Mouse (Mus musculus) lung, postnatal 0 days (tissue): ENCODE measurements around the gene Vangl2.

ENCODE experiments used
- CTCF ChIP-seq: IDR thresholded peaks from 2 replicates; pipeline ENCODE4 v1.5.1; 2016; ENCODE audit warnings: antibody characterized with exemption, mild to moderate bottlenecking
- EP300 ChIP-seq: IDR thresholded peaks from 2 replicates; pipeline ENCODE4 v1.6.1; 2016; ENCODE audit warnings: antibody characterized with exemption, mild to moderate bottlenecking, control low read depth

DNA sequence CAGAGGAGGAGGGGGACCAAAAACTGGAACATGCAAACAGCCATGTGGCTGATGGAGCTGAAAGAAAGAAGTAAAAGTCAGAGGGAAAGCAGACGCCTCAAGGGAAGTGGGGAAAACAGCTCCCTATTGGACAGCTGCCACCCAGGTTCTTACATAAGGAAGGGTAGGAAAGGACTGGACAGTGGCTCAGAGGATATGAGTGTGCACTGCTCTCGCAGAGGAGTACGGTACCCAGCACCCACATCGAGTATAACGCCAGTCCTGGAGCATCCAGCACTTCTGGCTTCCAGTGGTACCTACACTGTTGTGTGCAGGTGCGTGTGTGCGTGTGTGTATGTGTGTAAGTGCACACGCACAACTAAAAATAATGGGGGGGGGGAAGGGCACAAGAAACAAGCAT is 18.2 kb upstream of the Vangl2 start:
- TF ChIP-seq CTCF (no peak), EP300 (no peak)
